Mouse (Mus musculus): ENCODE data around the gene Gh.
"Not testable (repeated sequence)": the region's sequence is repeated elsewhere in the genome, so short reads cannot be mapped to it uniquely, and the experiment has no call there.

Gene Gh

DNA sequence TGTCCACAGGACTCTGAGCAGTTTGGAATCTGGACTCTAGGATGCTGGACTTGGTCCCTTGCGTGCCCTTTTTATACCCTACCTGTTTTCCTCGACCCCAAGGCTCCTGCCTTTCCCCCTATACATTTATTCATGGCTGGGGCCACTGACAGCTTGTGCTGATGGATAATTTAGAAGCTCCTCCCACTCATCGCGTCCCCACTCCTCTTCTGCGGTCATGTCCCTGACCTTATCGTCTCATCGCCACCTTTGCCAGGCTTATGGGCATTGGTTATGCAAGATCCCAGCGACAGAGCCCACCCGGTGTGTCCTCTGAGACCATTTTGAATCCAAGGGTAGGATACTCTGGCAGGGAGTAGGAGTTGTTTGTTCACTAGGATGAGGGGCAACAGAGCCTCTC lies at the start of gene Gh:
TSS of gene Gh (minus strand) at position 101 of the 400 bp plus-strand sequence.
- DNase-seq = no peak

DNA sequence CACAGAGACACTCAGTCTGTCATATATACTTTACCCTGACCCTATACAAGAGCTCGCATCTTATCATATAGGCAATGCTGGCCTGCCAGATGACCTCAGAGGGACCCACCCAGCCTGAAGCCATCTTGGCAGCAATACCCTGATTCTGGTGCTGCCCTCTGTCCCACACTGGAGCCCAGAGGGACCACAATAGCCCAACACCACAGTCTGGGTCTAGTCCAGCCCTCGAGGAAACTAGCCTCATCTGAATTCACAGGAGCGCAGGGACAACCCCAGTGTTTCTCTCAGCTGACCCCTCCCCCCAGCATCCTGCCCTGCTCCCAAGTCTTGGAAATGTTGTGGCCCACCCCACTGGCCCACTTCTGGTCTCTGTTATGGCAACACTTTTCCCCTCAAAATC lies 49.6 kb upstream of the Gh start:
- no peak for DNase-seq

GRCm38 (mm10) chr11:106350853-106351252 lies 49.2 kb upstream of the Gh start:
- DNase-seq = no peak

- no peak for DNase-seq
Observed at GRCm38 (mm10) chr11:106349772-106350171, 48.1 kb upstream of the Gh start.

DNA sequence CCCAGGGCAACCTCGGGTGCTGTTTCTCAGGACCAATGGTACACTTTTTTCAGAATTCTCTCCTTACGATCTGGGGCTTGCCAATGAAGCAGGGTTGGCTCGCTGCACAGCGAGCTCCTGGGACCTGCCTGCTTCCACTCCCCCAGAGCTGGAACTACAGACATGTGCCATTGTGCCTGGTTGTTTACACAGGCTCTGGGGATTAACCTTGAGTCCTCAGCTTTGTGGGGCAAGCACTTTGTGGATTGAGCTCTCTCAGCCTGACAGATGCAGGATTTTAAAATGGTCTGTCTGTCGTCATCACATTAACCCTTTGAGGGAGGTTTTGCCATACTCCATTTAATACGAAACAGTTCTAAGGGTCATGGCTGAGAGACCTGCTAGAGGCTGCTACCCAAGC lies 43.2 kb upstream of the Gh start:
- no peak for DNase-seq

DNA sequence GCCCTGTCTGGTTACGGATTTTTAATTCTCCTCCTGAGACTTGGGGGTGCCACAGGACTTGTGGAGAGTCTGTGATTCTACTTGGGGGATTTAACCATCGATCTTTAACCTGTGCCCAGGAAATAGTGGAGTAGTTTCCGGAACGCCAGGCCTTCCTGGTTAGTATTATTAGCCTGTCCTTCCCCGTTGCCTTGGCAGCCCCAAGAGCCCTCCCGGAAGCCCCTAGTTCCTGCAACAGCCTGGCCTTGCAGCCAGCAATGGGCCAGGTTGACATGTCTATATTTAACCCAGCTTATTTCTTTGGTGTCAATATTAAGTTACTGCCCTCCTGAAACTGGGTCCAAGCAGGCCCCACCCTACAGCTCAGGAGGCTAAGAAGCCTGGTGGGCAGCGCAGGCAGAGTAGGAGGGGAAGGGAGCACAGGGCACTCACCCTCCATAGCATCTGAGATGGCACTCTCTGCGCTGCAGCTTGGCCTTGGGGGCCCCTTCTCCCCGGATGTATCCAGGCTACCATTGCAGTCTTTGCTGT lies 39.4 kb upstream of the Gh start:
- DNase-seq = no peak

- not testable (repeated sequence) for DNase-seq
Observed at GRCm38 (mm10) chr11:106339323-106339722, 37.7 kb upstream of the Gh start.

DNA sequence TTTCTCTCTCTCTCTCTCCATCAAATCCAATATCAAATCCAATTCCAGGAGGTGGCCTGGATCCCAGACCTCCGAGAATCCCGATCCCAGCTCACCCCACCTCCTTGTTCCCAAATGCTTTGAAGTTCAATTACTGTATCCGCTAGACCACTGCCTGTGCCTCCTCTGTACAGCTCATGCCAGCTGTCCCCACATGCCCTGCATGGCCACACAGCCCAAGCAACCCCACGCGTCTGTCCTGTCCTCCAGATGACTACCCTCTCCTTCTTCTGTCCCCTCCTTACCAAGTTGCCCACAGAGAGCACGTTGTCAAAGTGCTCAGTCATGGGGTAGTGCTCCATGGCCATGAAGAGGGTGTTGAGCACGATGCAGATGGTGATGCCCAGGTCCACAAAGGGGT lies 37.2 kb upstream of the Gh start:
- DNase-seq = no peak

DNA sequence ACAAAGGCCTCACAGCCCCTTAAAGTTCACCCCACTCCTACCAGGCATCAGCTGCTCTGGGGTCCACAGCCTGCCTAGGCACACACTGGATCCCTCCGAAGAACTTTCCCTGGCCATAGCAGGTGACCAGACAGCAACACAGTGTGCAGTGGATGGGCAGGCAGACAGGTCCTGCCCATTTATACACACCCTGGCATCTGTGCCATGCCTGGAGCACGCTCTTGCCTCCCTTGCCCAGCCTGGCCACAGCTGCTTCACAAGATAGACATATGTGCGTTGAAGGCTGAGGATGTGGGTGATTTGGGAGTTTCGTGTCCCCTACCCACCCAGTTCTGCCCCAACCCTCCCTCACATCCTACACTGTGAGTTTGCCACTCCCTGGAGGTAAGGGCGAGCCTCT lies 36.4 kb upstream of the Gh start:
- no peak for DNase-seq

DNA sequence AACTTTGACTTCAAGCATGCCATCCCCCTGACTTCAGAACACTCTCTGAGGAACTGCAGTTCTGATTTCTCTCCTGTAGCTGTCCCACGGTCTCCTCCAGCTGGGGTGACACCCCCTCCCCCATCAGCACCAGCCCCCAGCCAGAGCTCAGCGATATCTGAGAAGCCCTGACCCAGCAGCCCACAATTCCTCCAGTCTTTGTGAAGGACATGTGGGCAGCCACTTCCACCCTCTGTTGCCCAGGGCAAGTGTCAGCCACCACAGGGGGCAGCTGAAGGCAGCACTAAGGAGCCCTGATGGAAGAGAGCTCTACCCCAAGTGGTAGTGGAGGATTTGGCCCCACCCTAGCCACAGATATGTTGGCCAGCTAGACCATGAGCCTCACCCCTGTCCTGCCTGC lies 32.4 kb upstream of the Gh start:
- DNase-seq = no peak

DNA sequence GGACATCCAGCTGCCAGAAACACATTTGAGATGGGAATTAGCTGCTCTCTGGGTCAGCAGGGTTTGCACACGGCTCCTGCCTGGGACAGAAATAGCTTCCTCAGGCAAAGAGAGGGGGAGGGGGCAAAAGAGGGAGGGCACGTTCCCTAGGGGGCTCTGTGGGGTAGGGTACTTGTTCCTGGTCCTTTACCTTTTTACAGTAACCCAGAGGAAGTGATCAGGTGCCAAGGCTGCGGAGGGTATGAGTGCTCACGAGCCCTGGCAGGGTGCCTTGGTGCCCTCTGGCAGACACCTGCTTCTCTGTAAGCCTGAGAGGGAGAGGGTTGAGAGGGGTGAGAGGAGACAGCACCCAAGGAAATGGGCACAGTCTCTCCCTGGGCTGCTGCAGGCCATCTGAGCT lies 30.8 kb upstream of the Gh start:
- no peak for DNase-seq

- peak; percentile 58 for DNase-seq
Observed at GRCm38 (mm10) chr11:106329682-106330081, 28.0 kb upstream of the Gh start.

DNA sequence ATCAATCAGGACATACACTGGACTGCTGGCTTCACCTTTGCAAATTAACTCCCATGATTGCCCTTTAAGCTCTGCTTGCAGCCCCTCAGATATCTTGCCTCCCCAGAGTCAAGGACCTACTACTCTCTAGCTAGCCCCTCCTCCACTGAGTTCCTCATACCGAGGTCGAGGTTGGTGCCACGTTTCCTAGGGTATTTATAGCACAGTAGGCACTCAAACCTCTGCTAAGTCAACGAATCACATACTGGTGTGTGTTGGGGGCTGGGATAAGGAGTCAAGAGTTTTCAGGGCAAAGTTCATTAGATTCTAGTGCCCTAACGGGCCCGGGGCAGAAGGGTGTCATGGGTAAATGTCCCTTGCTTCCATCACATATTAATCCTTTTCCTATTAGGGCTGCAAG lies 27.5 kb upstream of the Gh start:
- no peak for DNase-seq

- DNase-seq = no peak
Observed at GRCm38 (mm10) chr11:106328521-106328920, 26.9 kb upstream of the Gh start.

DNA sequence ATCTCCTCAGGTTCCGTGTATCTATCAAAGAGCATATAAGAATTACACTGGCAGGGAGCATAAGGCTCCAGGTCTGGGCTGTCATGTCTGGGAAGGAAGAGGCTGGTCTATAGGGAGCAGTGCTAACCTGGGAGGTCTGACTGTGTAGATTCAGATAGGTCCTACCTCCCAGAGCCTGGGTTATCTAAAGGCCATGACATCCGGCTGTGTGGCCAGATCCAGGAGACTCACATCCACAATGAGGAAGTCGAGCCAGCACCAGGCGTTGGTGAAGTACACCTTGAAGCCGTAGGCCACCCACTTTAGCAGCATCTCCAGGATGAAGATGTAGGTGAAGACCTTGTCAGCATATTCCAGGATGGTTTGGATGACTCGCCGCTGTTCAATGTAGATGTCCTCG lies 24.8 kb upstream of the Gh start:
- no peak for DNase-seq

GRCm38 (mm10) chr11:106325566-106326206 lies 24.0 kb upstream of the Gh start:
- peak; percentile 76 for DNase-seq

DNA sequence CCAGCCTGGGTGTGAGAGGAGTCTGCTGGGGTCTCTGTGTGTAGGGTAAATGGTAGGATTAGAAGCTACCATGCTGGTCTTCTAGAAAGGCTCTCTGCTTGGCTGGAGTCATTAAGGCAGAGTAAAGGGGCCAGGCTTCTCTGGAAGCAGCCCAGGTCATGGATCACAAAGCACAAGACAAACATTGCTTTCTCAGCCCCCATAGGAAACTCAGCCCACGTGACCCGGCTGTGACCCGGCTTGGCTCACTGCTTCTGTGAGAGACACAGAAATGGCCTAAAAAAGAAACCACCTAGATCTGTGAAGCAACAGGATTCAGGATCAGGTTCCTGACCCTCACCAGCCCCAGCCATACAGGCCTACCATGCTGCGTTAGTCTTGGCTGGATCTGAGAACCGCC lies 23.2 kb upstream of the Gh start:
- DNase-seq = peak; percentile 33

GRCm38 (mm10) chr11:106318406-106319366 lies 17.0 kb upstream of the Gh start:
- DNase-seq = no peak

- no peak for DNase-seq
Observed at GRCm38 (mm10) chr11:106317801-106318200, 16.1 kb upstream of the Gh start.

DNA sequence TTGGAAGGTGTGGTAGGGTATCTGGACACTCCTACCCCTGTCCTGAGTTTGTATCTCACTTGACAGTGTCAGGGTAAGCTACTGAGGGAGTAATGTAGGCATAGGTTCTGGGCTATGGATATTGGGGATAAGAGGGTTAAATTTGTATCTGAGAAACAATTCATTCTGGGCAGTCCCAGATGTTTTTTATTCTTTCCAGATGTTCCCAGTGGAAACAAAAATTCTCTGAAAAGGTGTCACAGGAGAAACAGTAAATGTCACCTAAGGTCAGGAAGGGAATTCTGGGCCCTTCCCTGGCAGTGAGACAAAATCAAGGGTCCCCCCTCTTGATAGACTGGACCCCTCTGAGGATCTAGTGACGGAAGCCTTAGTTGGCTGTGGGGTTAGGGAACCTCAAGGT lies 14.8 kb upstream of the Gh start:
- DNase-seq = peak; percentile 41

GRCm38 (mm10) chr11:106314333-106314812 lies 12.7 kb upstream of the Gh start, which contains the start of gene Cd79b:
Gene Cd79b (minus strand): TSS chr11:106314762.
- DNase-seq = no peak

DNA sequence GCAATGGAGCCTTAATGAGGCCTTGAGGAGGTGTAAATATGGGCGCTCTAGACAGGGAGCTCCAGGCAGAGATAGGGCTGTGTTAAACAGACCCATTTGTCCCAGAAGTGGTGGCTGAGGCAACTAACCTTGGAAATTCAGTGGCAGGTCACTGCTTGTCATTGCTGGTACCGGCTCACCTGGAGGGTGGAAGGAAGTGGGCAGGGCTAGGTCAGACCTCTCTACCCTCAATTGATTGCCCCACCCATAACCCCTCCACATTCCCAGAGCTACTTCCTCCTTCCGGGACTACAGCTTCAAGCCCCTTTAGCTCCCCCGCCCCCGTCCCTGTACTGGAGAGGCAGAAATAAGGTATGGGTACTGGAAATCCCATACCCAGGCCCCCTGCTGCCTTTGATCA lies 11.9 kb upstream of the Gh start:
- no peak for DNase-seq

GRCm38 (mm10) chr11:106310123-106310522 lies 8.5 kb upstream of the Gh start:
- DNase-seq = no peak

DNA sequence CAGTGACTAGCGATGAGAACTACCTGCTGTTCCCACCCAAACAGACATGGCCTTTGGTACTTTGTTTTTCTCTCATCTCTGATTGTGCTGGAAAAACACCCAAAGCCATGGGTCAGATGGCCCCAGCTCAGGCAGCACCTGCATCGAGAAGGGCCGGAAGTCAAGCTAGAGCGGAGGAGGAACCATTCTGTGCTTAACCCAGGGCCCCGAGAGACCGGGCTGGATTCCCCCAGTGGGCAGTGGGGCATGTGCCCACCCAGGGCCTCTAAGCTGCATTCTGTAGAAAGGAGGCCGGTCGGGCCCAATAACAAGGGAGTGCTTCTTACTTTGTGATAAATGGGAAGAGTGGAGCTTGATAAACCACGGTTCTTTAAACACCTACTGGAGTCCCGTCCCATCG lies 6.5 kb upstream of the Gh start:
- no peak for DNase-seq
